Mouse (Mus musculus) myocyte (in vitro differentiated cells): Measurements from ENCODE around the gene Armh4. TPM values are rescaled to one million over a fixed set of nuclear protein-coding genes. Genes with fewer than 3 reads are reported as not detected.

Experiments used
- H3K27me3 ChIP-seq: one replicate; pipeline ENCODE4 v1.6.1; 2011; ENCODE audit not compliant: control insufficient read depth, insufficient read depth, insufficient read length
- H3K36me3 ChIP-seq: one replicate; pipeline ENCODE4 v1.6.1; 2011; ENCODE audit not compliant: control insufficient read depth, insufficient read depth
- H3K4me2 ChIP-seq: one replicate; pipeline ENCODE4 v1.6.1; 2011; ENCODE audit warnings: low read depth, control low read depth
- H3K4me3 ChIP-seq: one replicate; pipeline ENCODE4 v1.5.1; 2011; ENCODE audit warnings: mild to moderate bottlenecking, control low read depth, moderate library complexity
- H3K79me2 ChIP-seq: one replicate; pipeline ENCODE4 v1.6.1; 2011; ENCODE audit not compliant: control insufficient read depth, insufficient read depth
- H3ac ChIP-seq: one replicate; pipeline ENCODE4 v1.6.1; 2011; ENCODE audit not compliant: control insufficient read depth, insufficient read length
- CEBPB ChIP-seq: IDR thresholded peaks from 2 replicates; pipeline ENCODE4 v1.6.1; 2011; ENCODE audit warnings: mild to moderate bottlenecking, moderate library complexity; ENCODE audit not compliant: poor library complexity, insufficient read depth, severe bottlenecking
- E2F4 ChIP-seq: IDR thresholded peaks from one replicate; pipeline ENCODE4 v1.6.1; 2011; ENCODE audit warnings: mild to moderate bottlenecking, control low read depth, moderate library complexity; ENCODE audit not compliant: insufficient read depth
- MAX ChIP-seq: IDR thresholded peaks from one replicate; pipeline ENCODE4 v1.6.1; 2011; ENCODE audit warnings: low read depth, mild to moderate bottlenecking, control low read depth
- MYOD1 ChIP-seq, 3 experiments: IDR thresholded peaks; one replicate each; pipeline ENCODE4 v1.6.1; 2011; ENCODE audit warnings: control low read depth in 2 of 3, low read depth in 2 of 3, mild to moderate bottlenecking in 2 of 3, moderate library complexity in 1 of 3; ENCODE audit not compliant: insufficient read length in 2 of 3, control insufficient read depth in 1 of 3
- MYOG ChIP-seq, 3 experiments: IDR thresholded peaks; one replicate each; pipeline ENCODE4 v1.6.1; 2011; ENCODE audit warnings: control low read depth in 2 of 3, low read depth in 2 of 3, mild to moderate bottlenecking in 2 of 3; ENCODE audit not compliant: insufficient read length in 2 of 3, control insufficient read depth in 1 of 3, insufficient read depth in 1 of 3
- POLR2A ChIP-seq: IDR thresholded peaks from one replicate; pipeline ENCODE4 v1.6.1; 2011; ENCODE audit warnings: low read depth, mild to moderate bottlenecking, control low read depth, moderate library complexity; ENCODE audit not compliant: insufficient read length
- POLR2AphosphoS2 ChIP-seq: IDR thresholded peaks from one replicate; pipeline ENCODE4 v1.6.1; 2011; ENCODE audit warnings: low read depth, control low read depth; ENCODE audit not compliant: insufficient read length
- REST ChIP-seq: IDR thresholded peaks from one replicate; pipeline ENCODE4 v1.6.1; 2011; ENCODE audit warnings: mild to moderate bottlenecking, control low read depth, moderate library complexity; ENCODE audit not compliant: insufficient read depth, insufficient read length
- SRF ChIP-seq: IDR thresholded peaks from one replicate; pipeline ENCODE4 v1.6.1; 2011; ENCODE audit warnings: low read depth; ENCODE audit not compliant: control insufficient read depth, insufficient read length
- TCF12 ChIP-seq: IDR thresholded peaks from one replicate; pipeline ENCODE4 v1.6.1; 2011; ENCODE audit warnings: mild to moderate bottlenecking, control low read depth; ENCODE audit not compliant: poor library complexity, insufficient read depth, severe bottlenecking
- TCF3 ChIP-seq: IDR thresholded peaks from one replicate; pipeline ENCODE4 v1.6.1; 2011; ENCODE audit warnings: low read depth, control low read depth; ENCODE audit not compliant: insufficient read length
- USF1 ChIP-seq: IDR thresholded peaks from one replicate; pipeline ENCODE4 v1.6.1; 2011; ENCODE audit warnings: low read depth, mild to moderate bottlenecking, control low read depth, moderate library complexity
- polyA plus RNA-seq: library from polyadenylated mRNA; unstranded; fragments of >200 nt; fragmentation: generic; extraction: Trizol; gene quantifications from one replicate; pipeline ENCODE4 v1.2.1, GENCODE M21; 2012; ENCODE audit warnings: missing spikeins

Gene Armh4
- polyA plus RNA-seq, 1 experiment, result 0.18 TPM

GRCm38 (mm10) chr14:49801444-49801843, 18.3 kb upstream of the Armh4 start:
- H3K79me2 ChIP-seq, result no peaks in the 10 kb centered on the region
- no peak overlapping the region for H3K4me3 ChIP-seq
- H3K4me2 ChIP-seq, result no peak overlapping the region
- H3K36me3 ChIP-seq, result no peaks in the 10 kb centered on the region
- H3ac ChIP-seq, result no peak overlapping the region
- H3K27me3 ChIP-seq, result no peaks in the 10 kb centered on the region
- TF ChIP-seq POLR2AphosphoS2 (no peak), USF1 (no peak), TCF12 (no peak), MYOG (IDR thresholded peaks at IDR 0.05; ENCODE audit: control insufficient read depth in 1 of 3, insufficient read depth in 1 of 3, insufficient read length in 2 of 3, low read depth in 2 of 3) (no peak)

GRCm38 (mm10) chr14:49793948-49794347, 10.8 kb upstream of the Armh4 start:
- Histone ChIP-seq H3K27me3 (no peaks in the 10 kb centered on the region), H3K79me2 (no peaks in the 10 kb centered on the region), H3ac (no peak overlapping the region), H3K4me3 (no peak overlapping the region), H3K4me2 (no peak overlapping the region), H3K36me3 (no peaks in the 10 kb centered on the region)
- TF ChIP-seq CEBPB, result 0 out of 2 replicates have a peak, but pooled peaks have one; percentile 3
- TF ChIP-seq MAX, result no peak
- TF ChIP-seq POLR2AphosphoS2, result no peak
- no peak for TF ChIP-seq TCF12
- TF ChIP-seq MYOG (IDR thresholded peaks at IDR 0.05; ENCODE audit: control insufficient read depth in 1 of 3, insufficient read depth in 1 of 3, insufficient read length in 2 of 3, low read depth in 2 of 3), result peak in 1 of 3 experiments; percentile 75
- TF ChIP-seq REST, result no peak
- no peak for TF ChIP-seq USF1

GRCm38 (mm10) chr14:49790542-49790941, 7.4 kb upstream of the Armh4 start:
- H3K4me3 ChIP-seq, result no peak overlapping the region
- no peak overlapping the region for H3ac ChIP-seq
- H3K79me2 ChIP-seq, result no peaks in the 10 kb centered on the region
- no peaks in the 10 kb centered on the region for H3K27me3 ChIP-seq
- no peaks in the 10 kb centered on the region for H3K36me3 ChIP-seq
- no peak overlapping the region for H3K4me2 ChIP-seq
- TF ChIP-seq REST, result no peak
- TF ChIP-seq MYOD1 (IDR thresholded peaks at IDR 0.05; ENCODE audit: control insufficient read depth in 1 of 3, insufficient read length in 2 of 3, low read depth in 2 of 3), result peak in 1 of 3 experiments; percentile 8
- no peak for TF ChIP-seq E2F4
- TF ChIP-seq SRF, result no peak
- TF ChIP-seq POLR2AphosphoS2, result no peak

- Histone ChIP-seq H3K4me2 (no peak overlapping the region), H3K79me2 (no peaks in the 10 kb centered on the region), H3K4me3 (no peak overlapping the region), H3K36me3 (no peaks in the 10 kb centered on the region), H3K27me3 (no peaks in the 10 kb centered on the region), H3ac (no peak overlapping the region)
- TF ChIP-seq E2F4 (no peak), TCF3 (no peak), SRF (no peak), POLR2AphosphoS2 (no peak), USF1 (no peak), MAX (no peak), POLR2A (no peak), CEBPB (no peak), REST (no peak), MYOD1 (IDR thresholded peaks at IDR 0.05; ENCODE audit: control insufficient read depth in 1 of 3, insufficient read length in 2 of 3, low read depth in 2 of 3) (no peak), TCF12 (no peak), MYOG (IDR thresholded peaks at IDR 0.05; ENCODE audit: control insufficient read depth in 1 of 3, insufficient read depth in 1 of 3, insufficient read length in 2 of 3, low read depth in 2 of 3) (no peak)
Measured at GRCm38 (mm10) chr14:49785793-49786192, 2.6 kb upstream of the Armh4 start.

GRCm38 (mm10) chr14:49783866-49784265, 683 bp upstream of the Armh4 start:
- TF ChIP-seq CEBPB, result no peak
- TF ChIP-seq USF1, result no peak
- TF ChIP-seq REST, result no peak
- no peak for TF ChIP-seq TCF3
- no peak for TF ChIP-seq MYOD1 (IDR thresholded peaks at IDR 0.05; ENCODE audit: control insufficient read depth in 1 of 3, insufficient read length in 2 of 3, low read depth in 2 of 3)
- no peak for TF ChIP-seq MAX
- TF ChIP-seq POLR2AphosphoS2, result no peak
- no peak for TF ChIP-seq POLR2A
- no peak for TF ChIP-seq MYOG (IDR thresholded peaks at IDR 0.05; ENCODE audit: control insufficient read depth in 1 of 3, insufficient read depth in 1 of 3, insufficient read length in 2 of 3, low read depth in 2 of 3)
- TF ChIP-seq SRF, result no peak
- TF ChIP-seq TCF12, result no peak
- no peak for TF ChIP-seq E2F4
- H3K4me3 ChIP-seq, result no peak overlapping the region
- no peaks in the 10 kb centered on the region for H3K36me3 ChIP-seq
- H3K4me2 ChIP-seq, result no peak overlapping the region
- no peak overlapping the region for H3ac ChIP-seq
- no peaks in the 10 kb centered on the region for H3K27me3 ChIP-seq
- H3K79me2 ChIP-seq, result no peaks in the 10 kb centered on the region
